Mouse (Mus musculus): Measurements from ENCODE around the gene Spg11.

DNA sequence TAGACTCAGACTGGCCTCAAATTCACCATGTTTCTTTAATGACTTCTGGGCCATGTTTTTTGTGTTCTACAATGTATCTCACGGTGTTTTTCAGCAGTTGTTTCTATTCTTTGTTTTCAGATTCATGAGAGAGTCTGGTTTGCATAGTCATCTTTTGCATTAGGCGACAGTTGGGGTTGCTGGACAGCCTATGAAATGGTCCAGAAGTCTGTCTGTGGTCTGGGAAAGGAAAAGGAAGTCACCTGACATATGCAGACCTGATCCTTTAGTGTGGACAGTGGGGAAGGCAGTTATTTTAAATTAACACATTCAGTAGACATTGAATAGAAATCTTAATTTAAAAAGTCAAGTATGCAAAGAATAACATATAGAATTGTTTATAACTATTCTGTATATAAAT, 44.3 kb upstream of the Spg11 start:
- TF ChIP-seq CTCF (IDR thresholded peaks at IDR 0.05; ENCODE audit: insufficient read depth, low read depth, low read length) (no peak), POLR2A (IDR thresholded peaks at IDR 0.05; ENCODE audit: insufficient read depth, low read depth, low read length) (no peak)

All from olfactory bulb, adult 2 months (tissue).